Mouse (Mus musculus) embryonic facial prominence, embryonic 15.5 days (tissue): ENCODE results near the gene Chst1. TPM values are rescaled to one million over a fixed set of nuclear protein-coding genes. Genes with fewer than 3 reads are reported as not detected.

Experiments used
- ATAC-seq: fragments of 200-750 bp; cut with Nextera tagmentation; 2 replicates; pipeline ENCODE4 v1.8.0; 2017; ENCODE audit warnings: low read depth, moderate TSS enrichment; ENCODE audit not compliant: insufficient number of reproducible peaks, low FRiP score, low TSS enrichment
- H3K27ac ChIP-seq: fragments of 300-500 bp; sonication (generic); replicated peaks from 2 replicates; pipeline ENCODE4 v1.5.1; 2015; ENCODE audit warnings: mild to moderate bottlenecking, inconsistent platforms
- H3K27me3 ChIP-seq: fragments of 300-500 bp; sonication (generic); 2 replicates; pipeline ENCODE4 v1.6.1; 2015; ENCODE audit warnings: inconsistent platforms
- H3K36me3 ChIP-seq: fragments of 300-500 bp; sonication (generic); 2 replicates; pipeline ENCODE4 v1.6.1; 2015; ENCODE audit warnings: mild to moderate bottlenecking, inconsistent platforms
- H3K4me1 ChIP-seq: fragments of 300-500 bp; sonication (generic); 2 replicates; pipeline ENCODE4 v1.6.1; 2015; ENCODE audit warnings: inconsistent platforms
- H3K4me2 ChIP-seq: fragments of 300-500 bp; sonication (generic); replicated peaks from 2 replicates; pipeline ENCODE4 v1.6.1; 2015; ENCODE audit warnings: mild to moderate bottlenecking, inconsistent platforms
- H3K4me3 ChIP-seq: fragments of 300-500 bp; sonication (generic); replicated peaks from 2 replicates; pipeline ENCODE4 v1.5.1; 2015; ENCODE audit warnings: mild to moderate bottlenecking, inconsistent platforms
- H3K9ac ChIP-seq: fragments of 300-500 bp; sonication (generic); 2 replicates; pipeline ENCODE4 v1.6.1; 2015; ENCODE audit warnings: inconsistent platforms
- H3K9me3 ChIP-seq: fragments of 300-500 bp; sonication (generic); replicated peaks from 2 replicates; pipeline ENCODE4 v1.6.1; 2016; ENCODE audit warnings: inconsistent platforms
- WGBS: fragments of 180-500 bp; shearing (Covaris S2); methylation state at CpG from one replicate; pipeline ENCODE4 v1.1.7; 2015; 5-methylcytosine and 5-hydroxymethylcytosine counted together
- microRNA-seq: library from miRNA; unstranded; fragments of <30 nt; microRNA quantifications from one replicate; pipeline ENCODE4, GENCODE M21; 2016; ENCODE audit warnings: borderline number of aligned reads
- polyA plus RNA-seq: library from polyadenylated mRNA; unstranded; fragments of >200 nt; fragmentation: Nextera tagmentation; extraction: Ambion mirVana; gene quantifications from 2 replicates; pipeline ENCODE4 v1.2.1, GENCODE M21; 2015

The Chst1 gene
- polyA plus RNA-seq, 1 experiment from 2014 or later, result 11.3 TPM

DNA sequence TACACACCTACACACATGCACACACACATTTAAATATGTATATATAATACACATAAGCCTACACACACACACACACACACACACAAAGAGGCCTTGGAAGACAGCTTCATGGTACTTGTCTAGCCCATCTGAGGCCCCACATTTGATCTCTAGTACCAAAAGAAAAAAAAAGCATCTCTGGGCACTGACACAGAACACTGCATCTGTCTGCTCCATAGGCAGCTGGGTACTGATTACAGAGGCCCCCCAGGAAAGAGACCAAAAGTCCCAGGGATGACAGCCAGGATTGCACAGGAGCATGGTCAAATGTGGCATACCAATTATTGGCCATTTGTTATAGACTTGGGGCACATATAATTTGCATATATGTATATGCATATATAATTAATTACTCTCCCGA is 50.9 kb downstream of the Chst1 start:
- WGBS, result 57% methylated on average over 1 of the region's 1 CpGs
- Histone ChIP-seq H3K36me3 (no peaks in the 10 kb centered on the region), H3K27ac (no peak overlapping the region), H3K4me3 (no peak overlapping the region), H3K4me1 (peaks cover 4% of the 10 kb centered on the region; the same call in 1 of the 2 replicates), H3K9ac (no peak overlapping the region), H3K27me3 (no peaks in the 10 kb centered on the region), H3K4me2 (no peak overlapping the region), H3K9me3 (no peaks in the 10 kb centered on the region)
- no peak for ATAC-seq

DNA sequence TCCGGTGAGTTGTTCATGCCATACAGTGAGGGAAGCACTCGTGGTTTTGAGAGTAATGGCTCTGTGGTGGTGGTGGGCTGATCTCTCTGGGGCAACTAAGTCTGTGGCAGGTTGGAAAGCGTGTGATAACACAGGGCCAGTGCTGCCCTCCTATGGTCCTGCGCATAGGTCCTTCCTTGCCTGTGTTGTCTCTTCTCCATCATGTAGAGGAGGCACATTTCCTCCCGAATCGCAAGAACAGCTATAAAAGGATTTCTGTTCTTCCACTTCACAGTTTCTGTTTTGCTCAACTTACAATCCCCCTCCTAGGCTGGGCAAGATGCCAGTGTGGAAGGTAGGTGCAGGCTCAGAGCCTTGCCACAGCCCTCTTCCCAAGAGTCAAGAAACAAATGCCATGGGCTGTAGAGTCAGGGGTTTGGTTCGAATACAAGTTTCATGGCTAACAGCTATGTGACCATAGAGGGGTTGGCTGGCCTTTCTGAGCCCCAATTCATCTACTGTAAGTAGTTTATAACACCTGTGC is 51.8 kb downstream of the Chst1 start:
- ATAC-seq, result no peak
- WGBS, result 79% methylated on average over 7 of the region's 7 CpGs

DNA sequence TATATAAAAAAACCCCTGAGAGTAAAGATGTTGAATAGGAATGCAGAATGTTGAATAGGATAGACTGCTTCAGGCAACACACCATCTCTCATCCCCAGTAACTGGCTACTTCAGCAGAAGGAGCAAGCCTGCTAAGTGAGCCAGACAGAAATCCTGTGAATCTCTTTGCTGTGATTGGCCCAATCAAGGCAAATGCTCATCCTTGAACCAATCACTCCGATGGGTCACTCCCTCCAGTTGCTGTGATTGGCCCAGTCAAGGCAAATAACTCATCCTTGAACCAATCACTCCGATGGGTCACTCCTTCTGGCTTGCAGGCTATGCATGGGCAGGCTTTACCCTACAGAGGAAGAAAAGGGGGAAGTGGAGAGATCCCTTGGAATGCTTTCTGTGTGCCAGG is 57.7 kb downstream of the Chst1 start:
- no peak overlapping the region for H3K27ac ChIP-seq
- WGBS, result 83% methylated on average over 2 of the region's 2 CpGs
- no peaks in the 10 kb centered on the region for H3K9me3 ChIP-seq
- no peak overlapping the region for H3K9ac ChIP-seq
- ATAC-seq, result no peak
- no peak overlapping the region for H3K4me2 ChIP-seq
- no peak overlapping the region for H3K4me3 ChIP-seq
- no peaks in the 10 kb centered on the region for H3K27me3 ChIP-seq
- no peaks in the 10 kb centered on the region for H3K36me3 ChIP-seq
- H3K4me1 ChIP-seq, result no peaks in the 10 kb centered on the region

More for the DNA sequence above, 51.8 kb downstream of the Chst1 start:
- Histone ChIP-seq H3K9ac (no peak overlapping the region), H3K27me3 (no peaks in the 10 kb centered on the region), H3K9me3 (no peaks in the 10 kb centered on the region), H3K4me3 (no peak overlapping the region), H3K27ac (no peak overlapping the region), H3K36me3 (no peaks in the 10 kb centered on the region), H3K4me1 (no peaks in the 10 kb centered on the region), H3K4me2 (no peak overlapping the region)

DNA sequence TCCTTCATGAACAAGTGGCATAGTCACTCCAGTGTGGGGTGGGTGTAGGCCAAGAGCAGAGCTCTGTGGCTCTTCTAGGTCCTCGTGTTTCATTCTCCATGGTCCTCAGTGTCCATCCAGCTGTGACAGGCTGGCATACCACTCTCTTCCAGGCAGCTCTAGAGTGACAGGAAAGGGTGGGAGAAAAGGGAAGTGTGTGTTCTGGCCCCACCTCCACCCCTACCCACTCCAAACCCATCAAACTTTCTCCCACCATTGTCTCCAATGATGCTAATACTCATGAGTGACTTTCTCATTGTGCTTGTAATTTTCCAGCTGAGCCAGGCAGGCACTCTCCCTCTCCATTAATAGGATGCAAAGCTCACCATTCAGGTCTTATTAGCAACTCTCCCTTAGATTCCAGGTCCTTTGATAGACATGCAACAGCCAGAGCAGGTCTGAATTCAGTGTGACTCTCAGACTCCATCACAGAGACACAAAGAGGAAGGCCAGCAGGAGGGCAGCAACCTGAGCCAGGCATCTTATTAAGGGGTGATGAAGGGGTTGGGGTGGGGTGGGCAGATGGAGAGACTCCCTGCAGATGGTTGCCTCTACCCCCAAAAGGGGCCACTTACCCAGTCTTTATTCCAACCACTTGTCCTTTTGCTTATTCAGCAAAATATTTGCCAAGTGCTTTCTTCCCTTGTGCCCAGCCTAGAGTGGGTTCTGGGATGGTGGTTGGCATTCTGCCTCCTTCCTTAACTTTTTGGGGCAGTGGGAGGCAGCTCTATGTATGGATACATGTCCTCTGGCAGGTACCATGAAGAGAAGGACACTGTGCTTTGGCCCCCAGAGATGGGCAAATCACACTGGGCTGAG is 59.0 kb downstream of the Chst1 start:
- Histone ChIP-seq H3K4me1 (no peaks in the 10 kb centered on the region), H3K27me3 (no peaks in the 10 kb centered on the region), H3K9me3 (no peaks in the 10 kb centered on the region), H3K36me3 (no peaks in the 10 kb centered on the region), H3K9ac (no peak overlapping the region), H3K4me3 (no peak overlapping the region), H3K27ac (no peak overlapping the region), H3K4me2 (no peak overlapping the region)
- no peak for ATAC-seq
- WGBS, result 55% methylated on average over 1 of the region's 1 CpGs

DNA sequence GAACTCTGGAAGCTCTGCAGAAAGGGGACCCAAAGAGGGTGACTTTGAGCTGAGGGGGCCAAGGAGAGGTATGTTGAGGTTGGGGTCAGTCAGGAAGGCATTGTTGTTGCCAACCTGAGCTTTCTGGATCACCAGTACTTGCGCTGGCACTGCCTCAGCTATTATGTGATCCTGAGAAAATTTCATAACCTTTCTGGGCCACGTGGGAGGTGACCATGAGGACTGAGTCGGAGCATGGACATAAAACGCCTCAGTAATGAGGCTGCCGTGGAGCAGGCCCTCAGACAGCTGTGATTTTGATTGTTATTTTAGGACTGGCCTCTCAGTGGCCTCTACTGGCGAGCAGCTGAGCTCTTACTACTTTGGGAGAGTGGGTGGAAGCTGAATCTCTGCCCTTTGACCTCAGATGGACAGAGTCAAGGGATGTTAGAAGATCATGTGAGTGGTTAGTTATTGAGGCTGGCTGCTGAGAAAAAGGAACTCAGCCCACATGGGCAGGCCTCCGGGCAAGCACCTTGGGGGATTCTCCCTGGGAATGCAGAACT is 60.1 kb downstream of the Chst1 start:
- Histone ChIP-seq H3K4me2 (no peak overlapping the region), H3K36me3 (no peaks in the 10 kb centered on the region), H3K4me3 (no peak overlapping the region), H3K27ac (no peak overlapping the region), H3K9ac (no peak overlapping the region), H3K4me1 (no peaks in the 10 kb centered on the region), H3K27me3 (no peaks in the 10 kb centered on the region), H3K9me3 (no peaks in the 10 kb centered on the region)
- no peak for ATAC-seq
- 58% methylated on average over 7 of the region's 7 CpGs for WGBS

DNA sequence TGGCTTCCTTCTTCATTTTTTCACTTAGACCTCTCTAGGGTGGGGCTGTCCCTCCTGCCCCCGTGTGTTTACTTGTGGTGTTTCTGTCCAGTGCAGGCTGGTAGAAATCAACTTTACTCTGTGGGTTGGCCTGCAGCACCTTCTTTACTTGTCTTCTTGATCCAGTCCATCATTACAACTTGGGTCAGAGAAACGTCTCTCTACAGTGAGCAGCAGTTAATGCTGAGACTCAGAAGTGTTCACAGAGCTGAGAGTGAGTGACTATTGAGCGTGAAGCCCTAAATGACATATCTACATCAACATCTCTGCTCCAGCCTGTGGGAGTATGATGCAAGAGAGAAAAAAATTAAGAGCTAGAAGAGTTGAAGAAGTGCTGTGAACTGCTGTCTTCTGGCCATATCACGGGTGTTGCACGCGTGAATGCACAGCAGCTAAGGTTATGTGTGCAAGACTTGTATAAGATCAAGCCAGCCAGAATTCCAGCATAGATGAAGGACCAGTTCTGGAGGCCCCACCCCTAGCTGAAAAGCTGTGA is 63.1 kb downstream of the Chst1 start:
- Histone ChIP-seq H3K9me3 (no peaks in the 10 kb centered on the region), H3K4me3 (no peak overlapping the region), H3K27me3 (no peaks in the 10 kb centered on the region), H3K4me1 (no peaks in the 10 kb centered on the region), H3K36me3 (no peaks in the 10 kb centered on the region), H3K4me2 (no peak overlapping the region), H3K9ac (no peak overlapping the region), H3K27ac (no peak overlapping the region)
- WGBS, result 84% methylated on average over 6 of the region's 6 CpGs
- ATAC-seq, result no peak

Small RNA genes lying within 50 kb of the gene (microRNA-seq; reads per million reads assigned to microRNA genes)
- not detected for gene Mir7221
- gene Mir7222, result not detected

Other genes starting within 250 kb of the Chst1 start
- 27.8 and 28.8 TPM in 2 replicates for gene Pex16, start 225.0 kb upstream of the Chst1 start, polyA plus RNA-seq
- gene Large2, start 224.8 kb upstream of the Chst1 start, polyA plus RNA-seq, result 22.5 and 23.6 TPM in 2 replicates
- 3.4 and 6.3 TPM in 2 replicates for gene 1700029I15Rik, start 217.2 kb upstream of the Chst1 start, polyA plus RNA-seq
- gene Mapk8ip1, start 198.4 kb upstream of the Chst1 start, polyA plus RNA-seq, result 34.0 and 34.6 TPM in 2 replicates
- gene Cry2, start 165.7 kb upstream of the Chst1 start, polyA plus RNA-seq, result 30.6 and 33.9 TPM in 2 replicates
- gene Slc35c1, start 139.2 kb upstream of the Chst1 start, polyA plus RNA-seq, result 14.5 and 18.4 TPM in 2 replicates